Mouse (Mus musculus) liver, adult (tissue): Measurements from ENCODE around the gene Pfpl.

ENCODE experiments used
- GATA4 ChIP-seq: IDR thresholded peaks from 2 replicates; pipeline ENCODE4 v1.6.1; 2014; ENCODE audit warnings: mild to moderate bottlenecking, low read length; ENCODE audit not compliant: insufficient replicate concordance

The Pfpl gene

DNA sequence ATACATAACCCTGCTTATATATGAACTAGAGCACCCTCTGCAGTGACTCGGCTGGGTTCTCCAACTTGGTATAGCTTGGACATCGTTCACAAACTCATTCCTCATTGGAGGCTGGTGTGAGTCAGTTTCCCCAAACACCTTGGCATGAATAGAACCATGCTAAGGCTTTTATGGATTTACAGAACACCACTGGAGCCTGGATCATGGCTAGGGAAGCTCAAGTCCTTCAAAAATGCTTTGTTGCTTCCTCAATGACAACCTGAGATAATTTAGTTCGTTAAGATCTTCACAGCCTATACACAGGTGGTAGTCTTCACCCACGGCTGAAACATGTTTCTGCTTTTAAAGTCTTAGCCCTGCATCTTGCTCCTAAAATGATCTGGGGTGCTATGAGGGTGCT lies 31.8 kb downstream of the Pfpl start:
- TF ChIP-seq GATA4 = no peak

DNA sequence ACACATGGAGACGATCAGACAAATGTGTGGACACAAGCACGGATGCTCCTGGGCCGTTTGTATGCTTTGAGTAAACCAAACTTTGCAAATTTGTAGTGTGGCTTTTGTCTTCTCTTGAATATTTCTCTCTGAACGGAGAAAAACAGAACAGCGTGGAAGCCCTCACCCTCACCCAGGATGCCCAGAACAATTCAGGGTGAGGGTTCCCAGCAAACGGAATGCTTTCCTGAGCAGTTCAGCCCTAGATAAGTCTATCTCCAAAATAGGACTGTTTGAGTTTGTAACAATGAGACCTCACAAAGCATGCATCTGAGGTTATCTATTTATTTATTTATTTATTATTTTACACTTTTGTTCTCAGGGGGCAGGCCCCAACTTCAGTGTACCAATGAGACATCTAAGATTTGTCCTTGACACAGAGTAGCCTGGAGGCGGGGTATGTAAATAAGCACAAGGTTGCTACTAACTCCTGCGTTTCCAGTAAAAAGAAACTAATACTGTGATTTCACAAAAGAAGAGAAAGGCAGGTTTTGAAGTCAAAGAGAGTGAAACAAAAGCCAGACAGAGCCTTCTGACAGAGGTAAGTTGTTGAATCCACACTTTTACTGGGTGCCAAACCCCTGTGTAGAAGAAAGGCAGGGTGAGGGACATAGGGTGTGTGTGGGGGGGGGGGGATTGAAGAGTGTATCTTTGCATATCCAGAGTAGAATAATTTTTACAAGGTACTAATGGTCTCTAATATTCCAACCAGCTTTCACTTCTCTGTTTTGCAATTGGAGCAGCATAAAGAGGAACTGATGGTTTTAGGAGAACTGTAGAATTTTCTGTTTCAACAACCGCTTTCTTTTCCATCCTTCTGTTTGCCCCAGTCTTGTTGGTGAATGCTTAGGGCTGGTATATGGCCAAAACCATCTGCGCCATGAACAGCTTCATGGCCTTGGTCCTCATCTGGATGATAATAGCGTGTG lies 32.9 kb downstream of the Pfpl start, which contains the start of gene Mpeg1:
Gene Mpeg1 (plus strand): TSS at position 498 of the 968 bp plus-strand sequence.
- no peak for TF ChIP-seq GATA4

GRCm38 (mm10) chr19:12462851-12463721 lies 35.4 kb downstream of the Pfpl start:
- no peak for TF ChIP-seq GATA4

- no peak for TF ChIP-seq GATA4
Measured at GRCm38 (mm10) chr19:12463722-12464035, 36.0 kb downstream of the Pfpl start.

GRCm38 (mm10) chr19:12464127-12464526 lies 36.4 kb downstream of the Pfpl start:
- no peak for TF ChIP-seq GATA4

DNA sequence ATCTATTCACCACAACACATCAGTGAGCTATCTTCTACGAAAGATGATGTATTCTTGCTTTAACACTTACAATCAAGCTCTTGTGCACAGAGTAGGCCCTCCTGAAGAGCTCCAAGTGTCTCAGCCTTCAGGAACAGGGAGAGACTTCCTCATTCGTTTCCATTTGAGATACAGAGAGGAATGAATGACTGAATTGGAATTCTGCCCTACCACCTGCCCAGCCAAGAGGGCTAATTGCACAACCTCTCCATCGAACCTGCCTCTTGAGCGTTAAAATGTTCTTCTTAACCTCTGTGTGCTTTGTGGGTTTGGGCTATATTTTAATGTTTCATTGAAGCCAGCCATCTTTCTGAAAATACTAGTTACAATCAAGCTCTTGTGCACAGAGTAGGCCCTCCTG lies 37.0 kb downstream of the Pfpl start:
- TF ChIP-seq GATA4 = no peak

- TF ChIP-seq GATA4 = no peak
Measured at GRCm38 (mm10) chr19:12465530-12466144, 37.9 kb downstream of the Pfpl start.

DNA sequence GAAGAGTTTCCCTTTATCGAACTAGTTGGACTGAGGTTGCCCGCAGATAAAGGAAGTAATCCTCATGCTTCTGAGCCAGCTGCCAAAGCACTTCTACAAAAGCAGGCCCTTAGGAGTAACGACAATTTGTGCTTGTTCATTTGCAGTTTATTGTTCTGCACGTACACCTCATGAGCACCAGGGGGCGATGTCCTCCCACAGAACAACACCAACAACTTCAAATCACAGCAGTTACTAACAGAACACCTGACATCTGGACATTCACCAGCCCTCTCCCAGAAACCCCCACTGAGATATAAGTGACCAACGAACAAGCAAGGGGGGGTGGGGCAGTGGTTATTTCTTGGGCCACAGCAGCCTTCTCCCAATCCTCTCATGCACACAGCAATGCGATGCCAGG lies 38.5 kb downstream of the Pfpl start:
- no peak for TF ChIP-seq GATA4

DNA sequence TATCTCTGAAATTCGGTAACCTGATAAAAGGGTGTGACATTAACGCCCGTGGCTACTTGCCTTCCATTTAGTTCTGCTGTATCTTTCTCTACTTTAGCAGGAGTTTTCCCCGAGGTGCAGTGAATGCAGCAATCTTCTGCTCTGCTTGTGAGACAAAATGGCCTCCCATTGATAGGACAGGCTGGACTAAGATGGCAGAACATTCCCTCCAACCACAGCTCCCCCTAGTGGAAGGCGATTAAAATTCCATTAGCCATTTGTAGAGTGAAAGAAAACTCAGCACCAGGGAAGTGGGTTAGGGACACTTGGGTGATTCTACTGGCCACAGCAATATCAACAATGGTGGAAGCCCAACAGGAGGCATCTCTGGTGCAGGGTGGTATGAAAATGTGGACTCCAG lies 39.7 kb downstream of the Pfpl start:
- no peak for TF ChIP-seq GATA4

DNA sequence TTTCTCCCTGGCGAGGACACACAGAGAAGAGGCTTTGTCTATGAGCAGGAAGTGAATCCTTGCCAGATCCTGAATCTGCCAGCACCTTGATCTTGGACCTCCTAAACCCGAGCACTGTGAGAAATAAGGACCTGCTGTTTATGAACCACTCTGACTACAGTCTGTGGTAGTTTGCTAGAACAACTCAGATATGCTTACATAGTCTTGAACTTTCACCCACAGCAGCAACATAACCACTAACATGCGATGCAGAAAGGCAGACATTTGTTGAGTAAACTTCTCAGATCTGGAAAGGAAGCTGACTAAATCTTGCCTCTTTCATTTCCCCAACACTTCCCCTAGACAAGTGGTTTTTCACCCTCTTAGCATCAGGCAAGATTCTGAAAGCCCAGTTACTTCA lies 44.2 kb downstream of the Pfpl start:
- TF ChIP-seq GATA4 = no peak

- no peak for TF ChIP-seq GATA4
Measured at GRCm38 (mm10) chr19:12472381-12472976, 44.8 kb downstream of the Pfpl start.

DNA sequence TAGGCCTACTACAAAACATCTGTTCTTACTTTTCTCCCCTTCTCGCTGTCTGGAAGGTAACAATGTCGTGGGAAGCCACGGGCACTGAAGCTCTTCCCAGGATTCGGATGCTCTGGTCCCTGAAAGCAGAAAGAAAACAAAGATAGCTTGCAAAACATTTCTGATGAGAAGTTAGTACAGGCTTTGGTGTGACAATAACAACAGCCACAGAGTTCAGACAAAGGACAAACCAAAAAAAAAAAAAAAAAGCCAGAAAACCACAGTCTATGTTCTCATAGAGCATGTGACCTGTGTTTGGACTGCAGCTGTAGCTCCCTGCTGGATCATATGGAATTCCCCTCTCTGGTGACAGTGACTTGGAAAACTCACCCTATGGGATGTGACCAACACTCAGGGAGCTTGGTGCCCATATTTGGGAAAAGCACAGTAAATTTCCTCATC lies 45.5 kb downstream of the Pfpl start:
- TF ChIP-seq GATA4 = no peak

GRCm38 (mm10) chr19:12473951-12474350 lies 46.2 kb downstream of the Pfpl start:
- no peak for TF ChIP-seq GATA4

GRCm38 (mm10) chr19:12475380-12476250 lies 47.9 kb downstream of the Pfpl start:
- TF ChIP-seq GATA4 = no peak

- no peak for TF ChIP-seq GATA4
Measured at GRCm38 (mm10) chr19:12476721-12477270, 49.1 kb downstream of the Pfpl start.
